Mouse (Mus musculus) cerebellum, postnatal 10 days (tissue): ENCODE results near the gene Uckl1.

Source experiments
- DNase-seq, 2 experiments: peaks; one replicate each; pipeline ENCODE4 v3.0.0; 2021; ENCODE audit warnings: mixed read lengths in 2 of 2

The Uckl1 gene

GRCm38 (mm10) chr2:181584411-181584942 lies at the start of gene Uckl1:
Gene Uckl1 (minus strand): TSS chr2:181584892.
- no peak for DNase-seq

DNA sequence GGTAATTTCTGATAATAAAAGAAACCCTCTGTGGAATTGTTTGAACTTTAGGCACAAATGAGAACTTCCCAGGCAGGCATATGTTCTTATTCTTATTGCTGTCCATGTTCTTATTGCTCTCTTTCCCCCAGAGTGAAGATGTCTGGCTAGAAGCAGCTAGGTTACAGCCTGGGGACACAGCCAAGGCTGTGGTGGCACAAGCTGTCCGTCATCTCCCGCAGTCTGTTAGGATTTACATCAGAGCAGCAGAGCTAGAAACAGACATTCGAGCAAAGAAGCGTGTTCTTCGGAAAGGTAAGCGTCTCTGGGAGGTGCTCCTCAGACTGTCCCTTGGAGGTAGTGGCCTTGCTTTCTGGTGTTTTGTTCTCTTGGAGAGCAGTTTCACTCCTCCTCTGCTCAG lies 47.9 kb upstream of the Uckl1 start:
- peak; percentile 18 to 29 for DNase-seq

- no peak for DNase-seq
Measured at GRCm38 (mm10) chr2:181628471-181628870, 43.8 kb upstream of the Uckl1 start.

GRCm38 (mm10) chr2:181623401-181623800 lies 38.7 kb upstream of the Uckl1 start:
- peak; percentile 59 to 60 for DNase-seq

GRCm38 (mm10) chr2:181618761-181619495 lies 34.2 kb upstream of the Uckl1 start:
- DNase-seq: no peak

- no peak for DNase-seq
Measured at GRCm38 (mm10) chr2:181602367-181602766, 17.7 kb upstream of the Uckl1 start.

- DNase-seq: peak in 1 of 2 experiments; percentile 21
Measured at GRCm38 (mm10) chr2:181601751-181602145, 17.1 kb upstream of the Uckl1 start.

DNA sequence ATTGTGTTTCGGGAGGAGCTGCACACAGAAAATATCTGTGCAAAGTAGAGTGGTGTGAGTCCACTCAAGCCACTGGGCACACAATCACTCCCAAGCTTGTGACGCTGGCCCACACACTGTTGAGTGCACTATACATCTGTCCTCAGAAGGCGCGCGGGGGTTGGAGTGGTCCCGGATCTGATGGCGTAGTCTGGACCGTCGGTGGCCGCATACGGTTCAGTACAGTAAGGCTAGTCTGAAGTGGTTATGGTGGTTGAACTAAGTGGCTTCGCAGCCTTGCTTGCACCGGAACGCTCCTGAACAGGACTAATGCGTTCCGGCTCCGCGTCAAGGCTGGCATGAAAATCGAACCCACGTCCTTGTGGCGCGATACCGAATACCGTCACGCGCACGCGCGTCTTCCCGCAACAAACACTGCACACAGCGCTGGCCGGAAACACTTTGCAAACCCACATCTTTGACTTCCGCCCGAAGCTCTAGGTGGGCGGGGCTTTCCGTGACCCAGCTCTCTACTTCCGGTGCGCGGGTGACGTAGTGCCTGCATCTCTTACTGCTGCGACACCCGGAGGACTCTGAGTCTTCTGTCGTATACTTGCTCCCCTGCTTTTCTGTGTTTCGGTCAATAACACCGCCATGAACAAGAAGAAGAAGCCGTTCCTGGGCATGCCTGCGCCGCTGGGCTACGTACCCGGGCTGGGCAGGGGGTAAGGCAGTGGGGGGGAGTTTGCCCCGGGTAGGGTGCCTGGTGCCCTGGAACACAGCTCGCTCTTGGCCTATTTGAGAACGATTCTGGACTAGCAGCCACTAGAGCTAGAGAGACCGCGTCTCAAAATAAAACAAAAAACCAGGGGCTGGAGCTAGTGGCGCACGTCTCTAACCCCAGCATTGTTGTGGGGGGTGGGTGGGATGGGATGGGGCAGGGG lies 16.4 kb upstream of the Uckl1 start:
- DNase-seq: peak; percentile 99

GRCm38 (mm10) chr2:181600226-181600758 lies 15.6 kb upstream of the Uckl1 start:
- peak in 1 of 2 experiments; percentile 20 for DNase-seq

DNA sequence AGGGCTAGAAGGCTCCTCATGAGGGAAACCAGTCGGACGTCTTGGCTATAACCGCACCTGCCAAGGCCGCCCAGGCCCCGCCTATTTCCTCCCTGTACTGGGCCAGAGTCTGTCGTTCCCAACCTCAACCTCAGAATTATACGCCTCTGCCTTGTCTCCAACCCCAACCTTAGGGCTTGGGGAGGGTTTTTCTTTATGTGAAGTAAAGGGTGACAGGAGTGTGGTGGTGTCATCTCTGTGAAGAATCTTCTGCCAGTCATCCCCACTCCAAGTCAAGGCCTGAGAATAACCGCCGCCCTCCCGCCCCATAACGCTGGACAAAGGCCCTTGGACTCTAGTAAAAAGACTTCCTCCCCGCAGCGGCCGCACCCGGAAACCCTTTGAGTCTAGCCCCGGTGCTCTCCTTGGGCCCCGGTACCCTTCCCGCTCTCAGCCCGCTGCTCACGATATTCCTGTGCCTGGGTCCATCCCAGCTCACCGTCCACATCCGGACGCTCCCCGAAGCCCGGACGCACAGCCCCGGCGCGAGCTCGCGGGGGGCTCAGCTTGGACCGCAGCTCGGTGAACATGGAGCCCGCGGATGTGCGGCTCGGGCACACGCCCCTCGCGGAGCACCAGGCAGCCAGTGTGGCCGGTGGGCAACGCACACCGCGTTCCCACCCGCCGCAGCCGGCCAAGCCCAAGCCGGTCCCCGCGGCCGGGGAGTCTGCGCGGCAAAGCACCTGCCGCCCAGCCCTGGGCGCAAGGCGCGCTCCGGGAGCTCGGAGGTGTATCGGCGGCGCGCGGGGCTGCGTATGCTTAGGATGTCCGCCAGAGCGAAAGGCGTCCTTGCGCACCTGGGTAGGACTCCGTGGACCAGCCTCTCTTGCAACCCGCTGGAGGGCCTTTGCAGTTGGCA lies 14.0 kb upstream of the Uckl1 start, which contains the start of gene Samd10:
TSS of gene Samd10 (minus strand) at position 759 of the 898 bp plus-strand sequence.
- DNase-seq: peak; percentile 84 to 85

DNA sequence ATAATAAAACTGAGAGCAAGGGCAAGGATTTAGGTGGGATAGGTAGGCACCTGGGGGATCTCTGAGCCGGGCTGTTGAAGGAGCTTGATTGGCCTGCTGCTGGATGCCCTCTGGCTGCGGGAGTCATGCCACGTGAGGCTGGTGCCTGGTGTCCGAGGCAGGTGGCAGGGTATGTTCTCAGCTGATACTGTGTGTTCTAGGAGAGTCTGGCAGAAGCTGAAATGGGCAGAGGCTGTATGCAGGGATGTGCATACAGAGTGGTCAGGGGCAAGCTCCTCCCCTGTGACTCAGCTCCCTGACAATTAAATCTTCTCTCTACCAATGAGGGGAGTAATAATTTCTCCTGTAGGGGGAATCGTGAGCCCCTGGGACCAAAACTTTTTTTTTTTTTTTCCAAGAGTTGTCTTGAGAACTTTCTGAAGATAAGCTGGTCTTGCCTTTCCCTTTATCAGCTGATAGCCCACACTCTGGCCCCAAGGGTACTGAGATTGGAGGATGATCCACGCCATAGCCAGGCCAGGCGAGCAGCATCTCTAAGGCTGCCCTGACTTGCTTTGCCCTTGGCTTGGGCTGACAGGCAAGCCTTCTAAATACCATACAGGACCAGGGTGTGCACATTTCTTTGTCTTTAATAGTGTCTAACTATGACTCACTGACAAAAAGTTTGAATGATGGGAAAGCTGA lies 12.8 kb upstream of the Uckl1 start:
- peak in 1 of 2 experiments; percentile 19 for DNase-seq

GRCm38 (mm10) chr2:181596221-181596960 lies 11.7 kb upstream of the Uckl1 start:
- DNase-seq: no peak

DNA sequence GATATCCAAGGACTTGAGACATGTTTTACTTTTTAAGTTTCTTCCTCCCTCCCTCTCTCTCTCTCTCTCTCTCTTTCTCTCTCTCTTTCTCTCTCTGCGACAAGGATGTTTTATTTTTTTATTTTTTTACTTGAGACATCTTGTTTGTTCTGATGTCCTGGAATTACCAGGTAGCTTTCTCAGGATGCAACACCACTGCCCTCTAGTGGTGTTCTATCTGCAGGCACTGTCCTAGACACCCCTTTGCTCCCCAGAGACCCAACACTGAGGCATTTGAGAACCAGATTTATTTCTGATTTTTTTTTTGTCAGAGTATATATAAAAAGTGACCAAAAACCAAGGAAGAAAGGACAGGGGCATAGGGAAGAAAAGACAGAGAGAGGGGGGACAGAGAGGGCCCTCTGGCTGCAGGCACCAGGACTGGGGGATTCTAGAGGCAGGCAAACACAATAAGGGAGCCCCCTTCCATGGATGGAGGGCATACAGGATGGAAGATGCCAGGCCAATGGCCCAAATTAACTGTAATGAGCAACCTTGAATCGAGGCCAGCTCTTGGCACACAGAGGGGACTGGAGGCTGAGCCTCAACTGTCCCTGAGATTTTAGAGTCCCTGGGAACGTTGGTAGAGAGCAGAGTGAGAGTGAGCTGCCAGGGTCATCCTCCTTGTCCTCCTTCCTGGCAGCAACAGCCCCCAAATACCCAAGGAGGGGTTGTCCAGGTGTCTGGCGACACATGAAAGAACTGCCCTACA lies 10.4 kb upstream of the Uckl1 start:
- DNase-seq: peak; percentile 83 to 88

GRCm38 (mm10) chr2:181593937-181594336 lies 9.2 kb upstream of the Uckl1 start:
- DNase-seq: no peak

DNA sequence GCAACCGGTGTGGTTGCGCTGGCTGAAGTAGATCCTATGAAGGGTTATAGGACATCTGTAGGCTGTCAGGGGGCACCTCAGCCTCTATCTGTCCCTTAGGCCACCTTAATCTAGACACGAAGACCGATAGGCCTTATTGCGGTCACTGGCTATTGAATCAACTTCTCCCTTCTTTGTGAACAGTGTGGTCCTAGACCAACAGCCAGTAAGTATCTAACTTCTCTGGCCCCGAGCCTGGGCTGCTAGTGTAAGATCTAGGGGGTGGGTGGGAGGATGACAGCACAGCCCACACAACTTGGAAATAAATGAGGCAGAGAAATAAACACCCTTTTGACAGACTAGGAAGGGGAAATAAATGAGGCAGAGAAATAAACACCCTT lies 8.3 kb upstream of the Uckl1 start:
- DNase-seq: peak in 1 of 2 experiments; percentile 32

- peak; percentile 90 for DNase-seq
Measured at GRCm38 (mm10) chr2:181592231-181593041, 7.7 kb upstream of the Uckl1 start, which contains the start of gene Zfp512b. Gene Zfp512b (minus strand): TSS chr2:181592803.

DNA sequence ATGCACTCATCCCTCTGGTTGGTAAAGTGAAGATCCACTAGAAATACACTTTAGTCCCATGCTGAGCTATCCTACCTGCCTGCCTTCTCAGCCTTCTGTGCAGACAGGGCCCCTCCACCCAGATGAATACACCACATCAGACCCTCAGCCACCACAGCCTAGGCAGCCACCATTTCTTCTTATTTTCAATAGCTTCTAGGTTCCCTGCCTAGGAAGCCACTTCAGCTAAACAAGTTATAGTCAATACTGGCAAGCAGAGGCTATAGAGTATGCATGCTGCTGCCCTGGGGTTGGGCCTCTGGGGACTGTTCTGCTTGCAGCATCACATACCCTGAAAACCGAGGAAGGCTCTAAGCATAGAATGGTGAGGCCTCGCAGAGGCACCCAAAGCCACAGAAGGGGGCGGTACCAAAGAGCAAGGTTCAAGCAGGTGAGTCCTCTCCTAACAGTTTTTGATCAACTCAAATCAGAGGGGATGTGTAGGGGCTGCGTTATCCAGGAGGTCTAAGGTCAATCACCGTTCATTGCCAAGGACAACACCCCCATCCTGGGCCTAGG lies 6.9 kb upstream of the Uckl1 start, which contains the start of gene Prpf6:
TSS of gene Prpf6 (plus strand) at position 341 of the 558 bp plus-strand sequence.
- peak in 1 of 2 experiments; percentile 36 for DNase-seq

DNA sequence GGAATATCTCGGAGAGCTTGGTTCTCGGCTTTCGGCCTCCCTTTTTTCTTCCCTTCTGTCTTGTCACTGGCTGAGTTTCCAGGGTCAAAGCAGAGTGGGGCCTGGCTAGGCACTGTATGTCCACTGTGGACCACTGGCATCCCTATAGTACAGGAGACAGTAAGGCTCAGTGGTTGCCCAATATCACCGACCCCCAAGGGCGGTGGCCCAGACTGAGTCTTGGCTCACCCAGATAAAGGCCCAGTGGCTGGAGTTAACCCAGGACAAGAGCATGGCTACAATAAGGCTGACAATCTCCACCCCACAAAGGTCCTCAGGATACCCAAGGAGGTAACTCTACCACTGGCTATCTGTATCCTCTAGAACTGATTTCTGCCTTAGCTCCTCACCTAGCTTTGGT lies 5.8 kb upstream of the Uckl1 start:
- peak in 1 of 2 experiments; percentile 2 for DNase-seq
